Mouse (Mus musculus) B cell, adult 2 months (primary cell): ENCODE data around the gene Bsdc1.
"Not testable (repeated sequence)": the region's sequence is repeated elsewhere in the genome, so short reads cannot be mapped to it uniquely, and the experiment has no call there.

Experiments used
- DNase-seq, 2 experiments: peaks; one replicate each; pipeline ENCODE4 v3.0.0; 2022

The Bsdc1 gene

GRCm38 (mm10) chr4:129513891-129514290 lies 52.5 kb downstream of the Bsdc1 start:
- no peak for DNase-seq

GRCm38 (mm10) chr4:129514300-129514898 lies 53.0 kb downstream of the Bsdc1 start:
- DNase-seq = peak; percentile 79 to 83

- no peak for DNase-seq
Measured at GRCm38 (mm10) chr4:129516925-129517324, 55.5 kb downstream of the Bsdc1 start.

GRCm38 (mm10) chr4:129518519-129518918 lies 57.1 kb downstream of the Bsdc1 start:
- DNase-seq = no peak

- peak; percentile 58 to 59 for DNase-seq
Measured at GRCm38 (mm10) chr4:129525338-129525737, 64.0 kb downstream of the Bsdc1 start.

GRCm38 (mm10) chr4:129525889-129526288 lies 64.5 kb downstream of the Bsdc1 start:
- no peak for DNase-seq

- not testable (repeated sequence) for DNase-seq
Measured at GRCm38 (mm10) chr4:129528901-129529300, 67.5 kb downstream of the Bsdc1 start.
